Mouse (Mus musculus) midbrain, embryonic 14.5 days (tissue): ENCODE results near the gene Dnm2. TPM values are rescaled to one million over a fixed set of nuclear protein-coding genes. Genes with fewer than 3 reads are reported as not detected.

ENCODE experiments used
- ATAC-seq: fragments of 200-750 bp; cut with Nextera tagmentation; 2 replicates; pipeline ENCODE4 v1.8.0; 2017; ENCODE audit warnings: moderate number of reproducible peaks, moderate library complexity; ENCODE audit not compliant: low FRiP score, low TSS enrichment
- DNase-seq: peaks from one replicate; pipeline ENCODE4 v3.0.0-alpha.2; 2015
- H3K27ac ChIP-seq: fragments of 300-500 bp; sonication (generic); replicated peaks from 2 replicates; pipeline ENCODE4 v1.5.1; 2014; ENCODE audit warnings: mild to moderate bottlenecking, low read depth, low read length, moderate library complexity
- H3K27me3 ChIP-seq: fragments of 300-500 bp; sonication (generic); 2 replicates; pipeline ENCODE4 v1.6.1; 2014; ENCODE audit warnings: low read length, control low read depth, mixed read lengths; ENCODE audit not compliant: control insufficient read depth, insufficient read depth
- H3K36me3 ChIP-seq: fragments of 300-500 bp; sonication (generic); 2 replicates; pipeline ENCODE4 v1.6.1; 2014; ENCODE audit warnings: low read length, control low read depth; ENCODE audit not compliant: control insufficient read depth, insufficient read depth
- H3K4me1 ChIP-seq: fragments of 300-500 bp; sonication (generic); 2 replicates; pipeline ENCODE4 v1.6.1; 2014; ENCODE audit warnings: mild to moderate bottlenecking, antibody characterized with exemption, low read length, control low read depth; ENCODE audit not compliant: control insufficient read depth, insufficient read depth
- H3K4me2 ChIP-seq: fragments of 300-500 bp; sonication (generic); 2 replicates; pipeline ENCODE4 v1.6.1; 2014; ENCODE audit warnings: mild to moderate bottlenecking, low read length, moderate library complexity
- H3K4me3 ChIP-seq: fragments of 300-500 bp; sonication (generic); replicated peaks from 2 replicates; pipeline ENCODE4 v1.5.1; 2014; ENCODE audit warnings: low read depth, low read length
- H3K9ac ChIP-seq: fragments of 300-500 bp; sonication (generic); replicated peaks from 2 replicates; pipeline ENCODE4 v1.6.1; 2014; ENCODE audit warnings: mild to moderate bottlenecking, low read length, moderate library complexity
- H3K9me3 ChIP-seq: fragments of 300-500 bp; sonication (generic); 2 replicates; pipeline ENCODE4 v1.6.1; 2016; ENCODE audit warnings: low read length, control low read depth, mixed read lengths; ENCODE audit not compliant: control insufficient read depth
- WGBS: fragments of 180-500 bp; shearing (Covaris S2); extraction: QIAGEN DNeasy Blood & Tissue Kit; methylation state at CpG from one replicate; pipeline ENCODE4 v1.1.7; 2014; 5-methylcytosine and 5-hydroxymethylcytosine counted together
- polyA plus RNA-seq: library from polyadenylated mRNA; unstranded; fragments of >200 nt; fragmentation: Nextera tagmentation; extraction: Ambion mirVana; gene quantifications from 2 replicates; pipeline ENCODE4 v1.2.1, GENCODE M21; 2014

The Dnm2 gene
- polyA plus RNA-seq, 1 experiment from 2014 or later: 54.5 TPM

DNA sequence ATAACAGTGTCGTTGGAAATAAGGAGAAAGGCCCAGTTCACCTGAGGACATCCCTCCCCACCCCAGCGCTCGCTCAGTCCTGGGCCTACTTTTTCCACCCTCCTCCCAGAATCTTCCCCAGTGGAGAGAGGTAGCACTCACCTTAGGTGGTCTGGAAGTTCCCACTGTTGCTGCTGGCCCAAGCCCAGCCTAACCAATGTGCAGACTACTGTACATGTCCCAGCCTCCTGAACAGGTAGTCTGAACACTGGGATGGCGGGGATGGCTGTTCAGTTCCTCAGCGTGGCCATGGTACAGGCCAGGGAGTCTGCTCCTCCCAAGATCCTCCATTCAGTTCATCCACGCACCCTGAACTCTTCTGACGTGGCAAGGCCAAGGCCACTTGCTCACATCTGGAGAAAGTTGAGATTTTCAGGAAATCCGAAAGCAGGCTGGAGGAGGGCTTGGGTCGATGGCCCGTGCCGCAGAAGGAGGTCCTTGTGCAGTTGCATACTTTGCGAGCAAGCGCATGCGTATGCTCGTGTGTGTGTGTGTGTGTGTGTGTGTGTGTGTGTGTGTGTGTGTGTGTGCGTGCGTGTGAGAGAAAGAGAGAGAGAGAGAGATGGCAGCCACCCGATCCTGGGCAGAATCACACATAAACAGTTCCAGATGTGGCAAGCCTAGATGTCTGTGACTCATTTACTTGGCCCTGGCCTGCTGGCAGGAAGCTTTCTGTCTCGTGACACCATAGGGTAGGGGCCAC lies 71.8 kb downstream of the Dnm2 start:
- H3K4me3 ChIP-seq: no peak overlapping the region
- H3K36me3 ChIP-seq: peaks cover 25% of the 10 kb centered on the region
- H3K4me1 ChIP-seq: no peaks in the 10 kb centered on the region
- no peak for ATAC-seq
- H3K27ac ChIP-seq: no peak overlapping the region
- WGBS: 88% methylated on average over 19 of the region's 19 CpGs
- H3K27me3 ChIP-seq: no peaks in the 10 kb centered on the region
- no peaks in the 10 kb centered on the region for H3K9me3 ChIP-seq
- no peak overlapping the region for H3K4me2 ChIP-seq
- DNase-seq: no peak
- H3K9ac ChIP-seq: no peak overlapping the region

DNA sequence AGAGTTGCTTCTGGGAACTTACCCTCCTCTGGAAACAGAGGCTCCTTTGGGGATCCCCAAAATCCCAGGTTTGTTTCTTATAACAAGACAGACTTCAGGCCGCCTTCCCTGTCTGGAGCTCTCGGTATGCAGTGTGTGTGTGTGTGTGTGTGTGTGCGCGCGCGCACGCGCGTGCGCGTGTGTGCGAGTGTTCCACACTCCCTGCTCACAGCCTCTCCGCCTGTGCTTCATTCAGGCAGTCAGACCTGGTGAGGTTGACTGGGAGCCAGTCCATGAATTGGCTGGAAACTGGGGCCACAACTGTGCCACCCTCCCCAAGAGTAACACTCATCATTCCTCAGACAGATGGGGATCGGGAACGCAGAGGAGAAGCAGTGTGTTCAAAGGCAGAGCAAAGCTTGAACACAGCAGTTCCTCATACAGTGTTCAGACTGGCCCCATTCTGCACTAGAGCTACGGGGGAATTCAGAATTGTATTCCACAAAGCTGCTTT lies 72.4 kb downstream of the Dnm2 start:
- Histone ChIP-seq H3K36me3 (peaks cover 25% of the 10 kb centered on the region), H3K4me1 (no peaks in the 10 kb centered on the region), H3K9ac (no peak overlapping the region), H3K4me3 (no peak overlapping the region), H3K4me2 (no peak overlapping the region), H3K27ac (no peak overlapping the region), H3K9me3 (no peaks in the 10 kb centered on the region), H3K27me3 (no peaks in the 10 kb centered on the region)
- ATAC-seq (no peak), DNase-seq (no peak)
- WGBS: 95% methylated on average over 16 of the region's 16 CpGs

DNA sequence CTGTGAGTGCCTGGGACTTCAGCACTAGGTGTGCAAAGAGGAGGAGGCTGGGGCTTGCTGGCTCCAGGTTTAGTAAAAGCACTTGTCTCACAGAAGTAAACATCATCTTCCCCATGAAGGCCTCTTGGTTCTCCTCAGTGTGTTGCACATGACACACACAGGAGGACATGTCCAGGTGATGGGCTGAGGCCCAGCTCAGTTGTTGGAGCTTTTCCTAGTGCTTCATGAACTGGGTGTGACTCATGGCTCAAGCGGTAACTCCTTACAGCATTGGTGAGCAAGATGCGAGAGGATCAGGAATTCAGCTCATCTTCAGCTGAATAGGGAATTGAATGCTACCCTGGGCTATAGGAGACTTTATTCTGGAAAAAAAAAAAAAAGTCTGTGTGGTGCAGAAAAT lies 73.0 kb downstream of the Dnm2 start:
- H3K27me3 ChIP-seq: no peaks in the 10 kb centered on the region
- DNase-seq: no peak
- no peak overlapping the region for H3K9ac ChIP-seq
- WGBS: 93% methylated on average over 2 of the region's 2 CpGs
- no peak overlapping the region for H3K4me2 ChIP-seq
- no peaks in the 10 kb centered on the region for H3K4me1 ChIP-seq
- peaks cover 25% of the 10 kb centered on the region for H3K36me3 ChIP-seq
- no peak overlapping the region for H3K27ac ChIP-seq
- H3K4me3 ChIP-seq: no peak overlapping the region
- no peak for ATAC-seq
- no peaks in the 10 kb centered on the region for H3K9me3 ChIP-seq

DNA sequence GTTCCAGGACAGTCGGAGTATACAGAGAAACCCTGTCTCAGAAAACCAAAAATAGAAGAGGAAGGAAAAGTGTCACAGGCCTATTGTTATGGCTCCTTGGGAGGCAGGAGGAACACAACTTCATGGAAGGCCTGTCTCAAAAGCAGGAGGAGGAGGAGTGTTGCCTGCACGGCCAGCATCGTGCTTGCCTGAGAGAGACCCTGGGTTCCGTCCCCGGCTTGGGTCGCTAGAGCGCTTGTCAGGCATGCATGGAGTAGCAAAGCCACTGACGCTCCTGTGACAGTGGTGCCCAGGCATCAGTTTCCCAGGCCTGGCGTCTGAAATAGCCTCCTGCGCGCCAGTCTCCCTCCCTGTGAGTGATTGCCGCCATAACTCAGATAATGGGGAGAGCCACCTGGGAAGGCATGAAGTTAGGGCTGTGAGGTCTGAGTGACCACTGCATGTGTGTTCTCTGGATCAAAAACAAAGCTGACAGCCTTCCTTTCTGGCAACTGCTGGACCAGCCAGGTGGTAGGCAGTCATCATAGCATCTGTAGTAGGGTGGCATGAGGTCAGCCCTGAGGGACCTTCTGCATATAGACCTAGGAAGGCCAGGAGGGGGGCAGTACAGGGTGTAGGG lies 73.7 kb downstream of the Dnm2 start:
- no peak overlapping the region for H3K4me2 ChIP-seq
- no peak overlapping the region for H3K4me3 ChIP-seq
- H3K9me3 ChIP-seq: no peaks in the 10 kb centered on the region
- WGBS: 89% methylated on average over 12 of the region's 12 CpGs
- peaks cover 31% of the 10 kb centered on the region for H3K36me3 ChIP-seq
- ATAC-seq: no peak
- DNase-seq: no peak
- no peak overlapping the region for H3K27ac ChIP-seq
- H3K4me1 ChIP-seq: no peaks in the 10 kb centered on the region
- H3K9ac ChIP-seq: no peak overlapping the region
- H3K27me3 ChIP-seq: no peaks in the 10 kb centered on the region

DNA sequence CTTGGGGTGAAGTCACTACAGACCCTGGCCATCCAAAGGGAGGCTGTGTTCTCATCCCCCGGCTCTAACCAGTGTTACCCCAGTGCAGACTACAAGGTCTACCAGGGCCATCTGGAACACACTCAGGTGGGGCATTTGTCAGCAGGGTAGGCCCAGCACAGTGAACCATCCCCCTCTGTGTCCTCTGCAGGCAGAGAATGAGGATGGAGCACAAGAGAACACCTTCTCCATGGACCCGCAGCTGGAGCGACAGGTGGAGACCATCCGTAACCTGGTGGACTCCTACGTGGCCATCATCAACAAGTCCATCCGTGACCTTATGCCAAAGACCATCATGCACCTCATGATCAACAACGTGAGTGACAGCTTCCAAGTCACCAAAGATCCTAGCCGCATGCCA lies 78.6 kb downstream of the Dnm2 start:
- Histone ChIP-seq H3K9ac (no peak overlapping the region), H3K4me1 (no peaks in the 10 kb centered on the region), H3K4me3 (no peak overlapping the region), H3K27me3 (no peaks in the 10 kb centered on the region), H3K36me3 (peaks cover 66% of the 10 kb centered on the region), H3K27ac (no peak overlapping the region), H3K9me3 (no peaks in the 10 kb centered on the region), H3K4me2 (no peak overlapping the region)
- WGBS: 96% methylated on average over 8 of the region's 8 CpGs
- DNase-seq (no peak), ATAC-seq (no peak)

DNA sequence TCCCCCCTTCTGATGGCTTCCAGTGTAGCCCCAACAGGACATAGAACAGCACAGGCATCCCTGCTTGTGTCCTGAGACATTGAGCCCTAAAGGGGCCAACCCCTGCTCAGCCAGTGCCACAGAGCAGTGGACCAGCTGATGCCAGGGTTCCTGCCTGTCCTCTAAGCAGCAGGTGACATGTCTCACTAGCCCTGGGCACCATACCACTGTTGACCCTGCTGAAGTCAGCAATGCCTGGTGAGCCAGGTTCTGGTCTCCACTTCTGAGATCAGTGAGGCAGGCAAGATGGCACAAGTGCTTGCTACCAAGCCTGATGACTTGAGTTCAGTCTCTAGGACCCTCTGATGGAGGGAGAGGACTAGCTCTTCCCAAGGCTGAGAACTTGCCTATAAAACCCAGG lies 81.1 kb downstream of the Dnm2 start:
- DNase-seq (no peak), ATAC-seq (no peak)
- H3K27me3 ChIP-seq: no peaks in the 10 kb centered on the region
- no peak overlapping the region for H3K4me2 ChIP-seq
- no peak overlapping the region for H3K4me3 ChIP-seq
- H3K27ac ChIP-seq: no peak overlapping the region
- peaks cover 59% of the 10 kb centered on the region for H3K36me3 ChIP-seq
- H3K4me1 ChIP-seq: peaks cover 8% of the 10 kb centered on the region
- no peak overlapping the region for H3K9ac ChIP-seq
- no peaks in the 10 kb centered on the region for H3K9me3 ChIP-seq

DNA sequence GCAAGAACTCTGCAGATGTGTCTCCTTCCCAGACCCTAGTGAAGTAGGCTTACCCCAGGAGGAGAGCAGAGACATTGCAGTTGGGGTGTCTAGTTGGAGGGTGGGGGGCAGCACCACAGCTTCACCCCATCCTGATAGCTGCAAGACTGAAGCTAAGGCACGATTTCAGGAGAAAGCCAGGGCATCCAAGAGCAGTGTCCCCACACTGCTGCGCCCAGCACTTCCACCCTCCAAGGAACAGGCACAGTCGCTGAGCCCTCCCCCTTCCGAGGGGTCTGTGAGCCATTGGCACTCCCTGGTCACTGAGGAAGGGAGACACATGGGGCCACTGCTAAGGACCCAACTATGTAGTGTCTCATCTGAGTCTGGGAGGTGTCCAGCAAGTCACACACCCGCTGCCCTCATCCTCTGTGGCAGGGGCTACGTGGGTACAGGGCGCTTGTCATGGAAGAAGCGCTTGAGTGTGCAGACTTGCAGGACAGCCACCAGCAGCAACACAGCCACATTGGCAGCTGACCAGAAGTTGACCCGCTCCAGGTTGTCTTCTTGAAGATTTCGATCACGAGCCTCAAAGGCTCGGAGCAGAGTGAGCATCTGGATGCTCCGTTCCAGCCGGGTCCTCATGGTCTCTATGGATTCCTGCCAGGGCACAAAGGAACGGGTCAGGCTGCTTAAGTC lies 83.2 kb downstream of the Dnm2 start:
- Histone ChIP-seq H3K9me3 (no peaks in the 10 kb centered on the region), H3K4me2 (no peak overlapping the region), H3K36me3 (peaks cover 57% of the 10 kb centered on the region), H3K27ac (no peak overlapping the region), H3K9ac (no peak overlapping the region), H3K27me3 (no peaks in the 10 kb centered on the region), H3K4me1 (peaks cover 11% of the 10 kb centered on the region), H3K4me3 (no peak overlapping the region)
- WGBS: 94% methylated on average over 15 of the region's 15 CpGs
- ATAC-seq: no peak
- DNase-seq: no peak

DNA sequence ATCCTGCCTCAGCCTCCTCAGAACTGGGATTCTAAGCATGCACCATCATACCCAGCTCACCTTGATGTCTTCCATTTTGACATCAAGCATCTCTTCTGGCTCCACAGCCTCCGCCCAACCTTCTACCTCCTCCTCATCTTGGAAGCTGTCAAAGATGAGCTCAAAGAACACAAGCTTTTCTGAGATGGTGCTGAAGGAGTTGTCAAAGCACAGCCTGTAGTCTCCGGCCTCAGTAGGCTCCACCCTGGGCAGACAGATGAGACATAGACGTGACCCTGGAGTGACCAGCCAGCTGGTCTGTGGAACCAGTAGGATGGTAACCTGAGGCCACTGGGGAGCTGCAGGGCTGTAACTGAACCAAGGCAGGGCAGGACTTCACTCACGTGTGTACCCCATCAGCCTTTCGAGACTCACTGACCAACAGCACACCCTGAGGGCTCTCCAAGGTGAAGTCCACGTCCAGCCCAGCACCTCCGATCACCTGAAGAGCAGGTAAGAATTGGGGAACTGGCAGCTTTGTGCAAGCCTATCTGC lies 84.2 kb downstream of the Dnm2 start:
- no peaks in the 10 kb centered on the region for H3K27me3 ChIP-seq
- H3K4me3 ChIP-seq: peak overlapping the region; percentile 72
- H3K27ac ChIP-seq: no peak overlapping the region
- ATAC-seq (no peak), DNase-seq (no peak)
- H3K4me1 ChIP-seq: peaks cover 11% of the 10 kb centered on the region
- WGBS: 84% methylated on average over 7 of the region's 7 CpGs
- H3K36me3 ChIP-seq: peaks cover 51% of the 10 kb centered on the region
- peak overlapping the region; percentile 72 for H3K9ac ChIP-seq
- no peaks in the 10 kb centered on the region for H3K9me3 ChIP-seq
- H3K4me2 ChIP-seq: peak overlapping the region; percentile 56
